Mouse (Mus musculus): Measurements from ENCODE around the gene Gbf1. TPM values are rescaled to one million over a fixed set of nuclear protein-coding genes. Genes with fewer than 3 reads are reported as not detected.
"Not testable (repeated sequence)": the region's sequence is repeated elsewhere in the genome, so short reads cannot be mapped to it uniquely, and the experiment has no call there.

The Gbf1 gene
- polyA plus RNA-seq, 1 experiment from 2014 or later = 57.4 TPM

DNA sequence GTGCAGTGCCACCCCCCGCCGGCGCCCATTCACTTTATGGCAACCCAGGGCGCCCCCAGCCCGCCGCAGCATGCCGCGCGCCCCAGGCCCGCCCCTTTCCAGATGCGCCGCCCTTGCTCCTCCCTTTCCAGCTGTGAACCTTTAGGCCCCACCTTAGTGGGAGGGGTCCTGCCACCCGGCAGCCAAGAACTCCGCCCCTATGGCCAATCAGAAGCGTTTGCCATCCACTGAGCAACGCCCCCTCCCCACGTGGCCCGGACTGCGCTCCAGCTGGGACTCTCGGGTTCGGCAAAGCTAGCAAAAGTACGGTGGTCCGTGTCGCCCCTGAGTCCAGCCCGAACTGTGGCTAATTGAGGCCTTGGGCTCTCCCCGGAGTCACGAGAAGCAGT, 3.9 kb upstream of the Gbf1 start:
- H3K9ac ChIP-seq (replicated peaks) = peak overlapping the region; percentile 40

DNA sequence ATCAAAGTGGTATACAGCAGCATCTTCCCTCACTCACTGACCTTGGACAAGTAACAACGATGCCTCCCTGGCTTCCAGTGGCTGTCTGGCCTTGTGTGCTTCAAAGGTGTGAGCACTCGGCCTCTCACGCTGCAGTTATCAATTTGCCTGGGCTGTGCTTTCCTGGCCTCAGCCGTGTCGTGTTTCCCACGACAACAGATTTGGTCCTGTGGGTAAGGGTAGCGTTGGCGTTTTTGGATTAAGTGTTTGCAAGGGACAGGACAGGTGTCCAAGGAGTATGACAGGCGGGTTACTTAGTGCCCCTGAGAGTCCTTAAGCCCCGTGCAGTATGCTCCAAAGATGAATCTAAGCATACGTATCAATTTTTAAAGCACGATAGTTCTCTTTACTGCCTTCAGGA, 3.2 kb upstream of the Gbf1 start:
- Histone ChIP-seq H3K27ac (no peak overlapping the region), H3K9me3 (no peaks in the 10 kb centered on the region), H3K4me2 (peak overlapping the region; percentile 94), H3K4me1 (replicated peaks) (peaks cover 31% of the 10 kb centered on the region), H3K4me3 (replicated peaks) (peak overlapping the region; percentile 54), H3K27me3 (peaks cover 65% of the 10 kb centered on the region), H3K36me3 (no peaks in the 10 kb centered on the region), H3K9ac (replicated peaks) (no peak overlapping the region)
- no peak for ATAC-seq (ENCODE audit: insufficient number of reproducible peaks, insufficient read depth, low FRiP score, low TSS enrichment, low read depth)
- WGBS = 21% methylated on average over 12 of the region's 12 CpGs

More for the DNA sequence above, 3.9 kb upstream of the Gbf1 start:
- Histone ChIP-seq H3K4me1 (replicated peaks) (peaks cover 23% of the 10 kb centered on the region), H3K4me3 (replicated peaks) (peak overlapping the region; percentile 54), H3K9me3 (no peaks in the 10 kb centered on the region), H3K36me3 (no peaks in the 10 kb centered on the region), H3K27me3 (peaks cover 73% of the 10 kb centered on the region), H3K4me2 (peak overlapping the region; percentile 94), H3K27ac (no peak overlapping the region)
- WGBS = under 1% methylated on average over 26 of the region's 27 CpGs
- peak; percentile 79 for ATAC-seq (ENCODE audit: insufficient number of reproducible peaks, insufficient read depth, low FRiP score, low TSS enrichment, low read depth)

DNA sequence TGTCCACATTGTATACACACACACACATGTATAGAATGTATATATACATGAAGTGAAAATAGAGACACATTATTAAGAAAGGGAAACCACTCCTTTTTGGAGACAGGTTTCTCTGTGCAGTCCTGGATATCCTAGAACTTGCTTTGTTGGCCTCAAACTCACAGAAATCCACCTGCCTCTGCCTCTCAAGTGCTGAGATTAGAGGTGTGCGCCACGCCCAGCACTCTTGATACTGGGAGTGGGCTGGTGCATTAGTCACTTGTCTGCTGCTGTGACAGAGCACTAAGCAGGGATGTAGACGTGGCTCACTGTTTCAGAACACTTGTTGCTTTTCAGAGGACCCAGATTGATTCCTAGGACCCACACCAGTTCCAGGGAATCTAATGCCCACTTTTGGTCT, 13.6 kb downstream of the Gbf1 start:
- no peak overlapping the region for H3K27ac ChIP-seq
- H3K36me3 ChIP-seq = peaks cover 52% of the 10 kb centered on the region
- H3K9ac ChIP-seq (replicated peaks) = no peak overlapping the region
- H3K4me2 ChIP-seq = no peak overlapping the region
- 0 out of 2 replicates have a peak, but pooled peaks cover under 1% of the 10 kb centered on the region for H3K9me3 ChIP-seq
- WGBS = 89% methylated on average over 3 of the region's 3 CpGs
- no peak for ATAC-seq (ENCODE audit: insufficient number of reproducible peaks, insufficient read depth, low FRiP score, low TSS enrichment, low read depth)
- H3K4me1 ChIP-seq (replicated peaks) = no peaks in the 10 kb centered on the region
- no peak overlapping the region for H3K4me3 ChIP-seq (replicated peaks)
- no peaks in the 10 kb centered on the region for H3K27me3 ChIP-seq

DNA sequence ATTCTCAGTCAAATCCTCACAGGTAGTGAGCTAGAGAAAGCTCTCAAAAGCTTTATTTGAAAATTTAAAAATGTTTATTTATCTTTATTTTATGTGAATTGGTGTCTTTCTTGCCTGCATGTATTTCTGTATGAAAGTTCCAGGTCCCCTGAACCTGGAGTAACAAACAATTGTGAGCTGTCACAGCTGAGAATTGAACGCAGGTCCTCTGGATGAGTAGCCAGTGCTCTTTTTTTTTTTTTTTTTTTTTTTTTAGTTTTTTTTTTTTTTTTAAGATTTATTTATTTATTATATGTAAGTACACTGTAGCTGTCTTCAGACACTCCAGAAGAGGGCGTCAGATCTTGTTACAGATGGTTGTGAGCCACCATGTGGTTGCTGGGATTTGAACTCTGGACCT, 14.9 kb downstream of the Gbf1 start:
- not testable (repeated sequence) for H3K9me3 ChIP-seq; H3K27ac ChIP-seq; ATAC-seq (ENCODE audit: insufficient number of reproducible peaks, insufficient read depth, low FRiP score, low TSS enrichment, low read depth); H3K9ac ChIP-seq (replicated peaks); H3K4me3 ChIP-seq (replicated peaks); H3K4me2 ChIP-seq; H3K27me3 ChIP-seq; H3K4me1 ChIP-seq (replicated peaks)
- H3K36me3 ChIP-seq = peaks cover 62% of the 10 kb centered on the region
- WGBS = 89% methylated on average over 1 of the region's 2 CpGs

DNA sequence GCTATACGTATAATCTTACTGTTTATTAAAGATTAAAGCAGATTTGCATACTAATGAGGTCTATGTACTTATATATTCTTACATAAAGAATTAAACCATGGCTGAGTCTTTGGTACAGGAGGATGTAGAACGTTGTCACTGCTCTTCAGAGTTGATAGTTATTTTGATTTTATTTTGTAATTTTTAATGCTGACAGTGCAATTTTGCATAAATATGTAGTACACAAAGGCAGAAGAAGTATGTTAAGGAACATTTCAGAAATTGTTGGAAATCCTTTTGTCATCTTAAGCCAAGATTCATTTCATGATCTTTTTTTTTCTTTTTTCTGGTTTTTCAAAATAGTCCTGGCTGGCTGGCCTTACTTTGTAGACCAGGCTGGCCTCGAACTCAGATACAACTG, 17.1 kb downstream of the Gbf1 start:
- Histone ChIP-seq H3K4me3 (replicated peaks) (no peak overlapping the region), H3K9me3 (no peaks in the 10 kb centered on the region), H3K4me1 (replicated peaks) (no peaks in the 10 kb centered on the region), H3K4me2 (no peak overlapping the region), H3K27me3 (no peaks in the 10 kb centered on the region), H3K27ac (no peak overlapping the region), H3K36me3 (peaks cover 49% of the 10 kb centered on the region), H3K9ac (replicated peaks) (no peak overlapping the region)
- no peak for ATAC-seq (ENCODE audit: insufficient number of reproducible peaks, insufficient read depth, low FRiP score, low TSS enrichment, low read depth)
- WGBS = 88% methylated on average over 3 of the region's 3 CpGs

DNA sequence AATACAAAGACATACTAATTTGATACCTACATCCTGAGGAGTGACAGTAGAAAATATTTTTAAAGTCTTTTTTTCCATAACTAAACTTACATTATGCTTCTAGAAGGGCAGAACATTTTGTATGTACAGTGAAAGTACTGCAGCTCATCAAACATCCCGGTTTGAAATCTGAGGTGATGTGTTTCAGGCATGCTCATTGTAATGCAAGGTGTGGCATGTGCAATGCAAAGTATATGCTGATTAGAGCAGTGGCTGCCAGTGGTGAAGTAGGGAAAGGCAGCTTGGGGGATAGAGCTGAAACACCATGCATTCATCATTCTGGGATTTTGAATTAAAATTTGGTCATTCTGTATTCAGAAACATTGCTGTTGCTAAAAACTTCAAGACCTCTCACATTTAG, 17.6 kb downstream of the Gbf1 start:
- 58% methylated on average over 1 of the region's 1 CpGs for WGBS
- H3K4me1 ChIP-seq (replicated peaks) = no peaks in the 10 kb centered on the region
- no peak for ATAC-seq (ENCODE audit: insufficient number of reproducible peaks, insufficient read depth, low FRiP score, low TSS enrichment, low read depth)
- H3K36me3 ChIP-seq = peaks cover 44% of the 10 kb centered on the region
- no peak overlapping the region for H3K4me2 ChIP-seq
- no peak overlapping the region for H3K4me3 ChIP-seq (replicated peaks)
- no peak overlapping the region for H3K9ac ChIP-seq (replicated peaks)
- H3K27ac ChIP-seq = no peak overlapping the region
- H3K27me3 ChIP-seq = no peaks in the 10 kb centered on the region
- no peaks in the 10 kb centered on the region for H3K9me3 ChIP-seq

DNA sequence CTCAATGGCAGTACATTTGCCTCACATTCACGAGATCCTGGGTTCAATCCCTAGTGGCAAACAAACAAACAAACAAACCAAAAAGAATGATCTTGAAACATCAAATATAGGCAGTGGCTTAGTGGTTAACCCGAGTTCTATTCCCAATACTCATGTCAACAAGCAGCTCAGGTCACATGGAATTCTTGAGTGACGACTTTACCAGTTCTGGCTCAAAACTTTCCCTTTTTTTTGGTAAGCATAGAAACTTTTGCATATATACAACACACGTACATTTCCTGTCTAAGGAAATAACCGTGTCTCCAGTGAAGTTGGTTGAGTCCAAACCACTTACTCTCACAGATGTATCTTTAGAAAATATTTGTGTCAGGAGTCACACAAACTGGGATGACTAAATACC, 20.2 kb downstream of the Gbf1 start:
- Histone ChIP-seq H3K4me3 (replicated peaks) (no peak overlapping the region), H3K4me1 (replicated peaks) (no peaks in the 10 kb centered on the region), H3K9ac (replicated peaks) (no peak overlapping the region), H3K27me3 (no peaks in the 10 kb centered on the region), H3K9me3 (no peaks in the 10 kb centered on the region), H3K4me2 (no peak overlapping the region), H3K27ac (no peak overlapping the region), H3K36me3 (peaks cover 25% of the 10 kb centered on the region)
- 81% methylated on average over 5 of the region's 5 CpGs for WGBS
- ATAC-seq (ENCODE audit: insufficient number of reproducible peaks, insufficient read depth, low FRiP score, low TSS enrichment, low read depth) = no peak

DNA sequence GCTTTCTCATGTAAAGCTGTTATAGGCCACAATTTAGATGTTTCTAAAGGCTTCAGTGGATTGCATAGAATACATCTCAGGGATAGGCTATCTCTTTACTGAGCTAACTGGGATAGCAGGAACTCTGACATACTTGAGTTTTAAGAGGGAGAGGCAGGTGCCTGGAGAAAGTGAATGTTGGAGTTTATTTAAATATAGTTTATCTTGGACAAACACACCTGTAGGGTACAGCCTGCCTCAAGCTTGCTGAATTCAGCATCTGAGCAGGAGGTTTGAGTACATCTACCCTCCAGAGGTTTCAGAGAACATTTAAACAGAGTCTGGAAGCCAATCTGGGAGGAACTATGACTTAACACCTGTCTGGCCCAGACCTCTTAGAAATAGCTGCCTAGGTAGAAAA, 22.9 kb downstream of the Gbf1 start:
- Histone ChIP-seq H3K27me3 (no peaks in the 10 kb centered on the region), H3K9ac (replicated peaks) (no peak overlapping the region), H3K9me3 (no peaks in the 10 kb centered on the region), H3K4me3 (replicated peaks) (no peak overlapping the region), H3K4me2 (no peak overlapping the region), H3K4me1 (replicated peaks) (no peaks in the 10 kb centered on the region), H3K27ac (no peak overlapping the region), H3K36me3 (peaks cover 21% of the 10 kb centered on the region)
- no peak for ATAC-seq (ENCODE audit: insufficient number of reproducible peaks, insufficient read depth, low FRiP score, low TSS enrichment, low read depth)

DNA sequence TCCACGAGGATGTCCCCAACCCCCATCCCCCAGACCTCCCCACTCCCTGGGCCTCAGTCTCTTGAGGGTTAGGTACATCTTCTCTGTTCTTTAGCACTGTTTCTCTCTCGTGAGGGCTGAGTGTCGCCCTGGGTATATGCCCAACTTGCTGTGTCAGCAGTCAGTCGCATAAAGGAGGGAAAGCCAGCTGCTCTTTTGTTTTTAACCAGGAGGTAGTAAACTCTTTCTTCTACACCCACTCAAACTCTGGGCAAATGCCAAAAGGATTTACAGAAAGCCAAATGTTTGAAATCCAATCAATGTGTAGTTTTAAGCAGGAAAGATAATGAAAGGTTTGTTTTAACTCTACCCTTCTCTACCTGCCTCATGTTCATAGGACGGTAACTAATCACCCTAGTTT, 24.7 kb downstream of the Gbf1 start:
- Histone ChIP-seq H3K4me3 (replicated peaks) (no peak overlapping the region), H3K27ac (no peak overlapping the region), H3K9ac (replicated peaks) (no peak overlapping the region), H3K27me3 (no peaks in the 10 kb centered on the region), H3K9me3 (no peaks in the 10 kb centered on the region), H3K36me3 (peaks cover 4% of the 10 kb centered on the region), H3K4me1 (replicated peaks) (no peaks in the 10 kb centered on the region), H3K4me2 (no peak overlapping the region)
- 56% methylated on average over 5 of the region's 5 CpGs for WGBS
- ATAC-seq (ENCODE audit: insufficient number of reproducible peaks, insufficient read depth, low FRiP score, low TSS enrichment, low read depth) = no peak

DNA sequence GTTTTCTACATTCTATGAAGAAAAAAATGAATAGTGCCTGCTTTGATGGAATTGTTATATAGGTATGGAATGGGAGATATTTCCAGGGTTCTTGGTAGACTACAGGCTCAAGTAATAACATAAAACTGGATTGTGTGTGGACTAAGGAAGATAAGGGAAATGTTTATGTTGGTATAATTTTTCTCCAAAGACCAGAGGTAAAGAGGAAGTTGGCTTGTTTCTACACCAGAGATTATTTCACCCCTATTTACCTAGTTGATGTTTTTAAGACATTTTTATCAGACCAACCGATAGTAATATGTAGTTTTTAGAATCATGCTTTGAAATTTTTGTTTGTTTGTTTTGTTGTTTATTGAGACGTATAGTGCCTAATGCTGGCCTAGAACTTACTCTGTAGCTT, 28.0 kb downstream of the Gbf1 start:
- Histone ChIP-seq H3K27ac (no peak overlapping the region), H3K4me1 (replicated peaks) (no peaks in the 10 kb centered on the region), H3K9ac (replicated peaks) (no peak overlapping the region), H3K27me3 (no peaks in the 10 kb centered on the region), H3K4me3 (replicated peaks) (no peak overlapping the region), H3K9me3 (no peaks in the 10 kb centered on the region), H3K4me2 (no peak overlapping the region), H3K36me3 (peaks cover 11% of the 10 kb centered on the region)
- WGBS = 87% methylated on average over 2 of the region's 2 CpGs
- no peak for ATAC-seq (ENCODE audit: insufficient number of reproducible peaks, insufficient read depth, low FRiP score, low TSS enrichment, low read depth)

DNA sequence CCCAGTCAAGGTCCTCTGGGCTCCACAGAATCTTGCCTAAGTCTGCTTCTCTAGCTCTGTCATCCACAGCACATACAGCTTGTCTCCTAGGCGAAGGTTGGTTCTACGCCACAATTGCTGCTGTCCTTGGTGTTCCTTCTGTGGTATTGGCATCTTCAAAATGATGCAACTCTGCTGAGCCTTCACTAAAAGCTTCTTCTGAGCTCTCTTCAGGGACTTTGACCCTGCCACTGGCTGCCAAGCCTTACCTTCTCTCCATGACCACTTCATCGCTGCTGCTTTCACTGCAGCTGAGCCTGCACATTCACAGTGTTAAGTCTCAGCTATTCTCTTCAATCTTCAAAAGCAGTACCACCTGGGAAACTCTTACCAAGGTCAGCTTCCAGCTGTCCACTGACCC, 29.9 kb downstream of the Gbf1 start:
- H3K9me3 ChIP-seq = no peaks in the 10 kb centered on the region

DNA sequence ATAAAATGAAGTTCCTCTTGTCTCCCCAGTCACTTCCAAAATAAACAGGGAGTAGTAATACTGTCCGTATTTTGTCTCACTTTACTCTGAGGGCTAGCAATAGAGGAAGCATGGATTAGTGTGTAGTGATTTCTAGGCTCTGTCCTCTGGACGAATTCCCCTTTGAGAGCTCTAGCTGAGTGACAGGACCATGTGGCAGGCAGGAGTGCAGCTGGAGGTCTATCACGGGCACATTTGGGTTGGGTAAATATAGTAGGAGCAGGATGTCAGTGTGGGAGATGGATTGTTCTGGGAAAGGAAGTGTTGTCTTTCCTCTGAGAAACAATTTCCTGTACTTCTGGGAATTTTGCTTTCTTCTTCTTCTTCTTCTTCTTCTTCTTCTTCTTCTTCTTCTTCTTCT, 34.3 kb downstream of the Gbf1 start:
- H3K27ac ChIP-seq = no peak overlapping the region
- H3K4me3 ChIP-seq (replicated peaks) = no peak overlapping the region
- H3K4me2 ChIP-seq = no peak overlapping the region
- ATAC-seq (ENCODE audit: insufficient number of reproducible peaks, insufficient read depth, low FRiP score, low TSS enrichment, low read depth) = no peak
- 42% methylated on average over 3 of the region's 3 CpGs for WGBS
- H3K4me1 ChIP-seq (replicated peaks) = peaks cover 6% of the 10 kb centered on the region; the same call in 1 of the 2 replicates
- H3K36me3 ChIP-seq = peaks cover 11% of the 10 kb centered on the region
- no peak overlapping the region for H3K9ac ChIP-seq (replicated peaks)
- H3K9me3 ChIP-seq = no peaks in the 10 kb centered on the region
- no peaks in the 10 kb centered on the region for H3K27me3 ChIP-seq

More for the DNA sequence above, 29.9 kb downstream of the Gbf1 start:
- Histone ChIP-seq H3K4me1 (replicated peaks) (no peaks in the 10 kb centered on the region), H3K4me2 (no peak overlapping the region), H3K27me3 (no peaks in the 10 kb centered on the region), H3K36me3 (peaks cover 11% of the 10 kb centered on the region), H3K4me3 (replicated peaks) (no peak overlapping the region), H3K27ac (no peak overlapping the region), H3K9ac (replicated peaks) (no peak overlapping the region)
- ATAC-seq (ENCODE audit: insufficient number of reproducible peaks, insufficient read depth, low FRiP score, low TSS enrichment, low read depth) = no peak
- WGBS = 87% methylated on average over 3 of the region's 3 CpGs

All from limb, embryonic 12.5 days (tissue).